Mouse (Mus musculus) skeletal muscle tissue, adult 2 months (tissue): Measurements from ENCODE around the gene Mxi1.
"Not testable (repeated sequence)": the region's sequence is repeated elsewhere in the genome, so short reads cannot be mapped to it uniquely, and the experiment has no call there.

Source experiments
- DNase-seq: peaks from one replicate; pipeline ENCODE4 v3.0.0-alpha.2; 2012; ENCODE audit warnings: low read depth, low spot score

Mxi1 gene

GRCm38 (mm10) chr19:53364963-53365362 is 54.6 kb downstream of the Mxi1 start:
- DNase-seq: peak; percentile 86

- no peak for DNase-seq
These were observed 55.9 kb downstream of the Mxi1 start for GRCm38 (mm10) chr19:53366057-53366775.

GRCm38 (mm10) chr19:53366881-53367280 is 56.6 kb downstream of the Mxi1 start:
- no peak for DNase-seq

GRCm38 (mm10) chr19:53369469-53370043 is 59.2 kb downstream of the Mxi1 start:
- peak; percentile 45 for DNase-seq

- DNase-seq: no peak
These were observed 59.9 kb downstream of the Mxi1 start for GRCm38 (mm10) chr19:53370233-53370632.

GRCm38 (mm10) chr19:53371666-53372065 is 61.3 kb downstream of the Mxi1 start, which contains the start of gene Gm10197:
Gene Gm10197, minus strand, starts transcription at chr19:53371766.
- no peak for DNase-seq

GRCm38 (mm10) chr19:53373570-53373969 is 63.3 kb downstream of the Mxi1 start:
- DNase-seq: no peak

- DNase-seq: no peak
These were observed 65.0 kb downstream of the Mxi1 start for GRCm38 (mm10) chr19:53375299-53375698.

- no peak for DNase-seq
These were observed 65.5 kb downstream of the Mxi1 start for GRCm38 (mm10) chr19:53375816-53376215.

GRCm38 (mm10) chr19:53377652-53378051 is 67.3 kb downstream of the Mxi1 start:
- no peak for DNase-seq

GRCm38 (mm10) chr19:53378421-53378820 is 68.1 kb downstream of the Mxi1 start:
- no peak for DNase-seq

- DNase-seq: no peak
These were observed 73.0 kb downstream of the Mxi1 start for GRCm38 (mm10) chr19:53383336-53383735.

- no peak for DNase-seq
These were observed 79.1 kb downstream of the Mxi1 start for GRCm38 (mm10) chr19:53389417-53389816.

GRCm38 (mm10) chr19:53389851-53390431 is 79.6 kb downstream of the Mxi1 start:
- DNase-seq: no peak

- DNase-seq: peak; percentile 100
These were observed 80.2 kb downstream of the Mxi1 start, which contains the start of gene Smndc1 for GRCm38 (mm10) chr19:53390495-53391007. Gene Smndc1, minus strand, starts transcription at chr19:53390578.

- no peak for DNase-seq
These were observed 81.1 kb downstream of the Mxi1 start for GRCm38 (mm10) chr19:53391386-53391785.

- DNase-seq: no peak
These were observed 81.5 kb downstream of the Mxi1 start for GRCm38 (mm10) chr19:53391787-53392186.

- DNase-seq: no peak
These were observed 82.5 kb downstream of the Mxi1 start for GRCm38 (mm10) chr19:53392781-53393343.

GRCm38 (mm10) chr19:53393646-53394045 is 83.3 kb downstream of the Mxi1 start:
- DNase-seq: no peak

GRCm38 (mm10) chr19:53394552-53394951 is 84.2 kb downstream of the Mxi1 start:
- DNase-seq: peak; percentile 61

GRCm38 (mm10) chr19:53394956-53395355 is 84.6 kb downstream of the Mxi1 start:
- DNase-seq: not testable (repeated sequence)

- not testable (repeated sequence) for DNase-seq
These were observed 85.5 kb downstream of the Mxi1 start for GRCm38 (mm10) chr19:53395805-53396204.
